23 mouse cellular contexts compared by ENCODE assay signal in the genomic region with DNA sequence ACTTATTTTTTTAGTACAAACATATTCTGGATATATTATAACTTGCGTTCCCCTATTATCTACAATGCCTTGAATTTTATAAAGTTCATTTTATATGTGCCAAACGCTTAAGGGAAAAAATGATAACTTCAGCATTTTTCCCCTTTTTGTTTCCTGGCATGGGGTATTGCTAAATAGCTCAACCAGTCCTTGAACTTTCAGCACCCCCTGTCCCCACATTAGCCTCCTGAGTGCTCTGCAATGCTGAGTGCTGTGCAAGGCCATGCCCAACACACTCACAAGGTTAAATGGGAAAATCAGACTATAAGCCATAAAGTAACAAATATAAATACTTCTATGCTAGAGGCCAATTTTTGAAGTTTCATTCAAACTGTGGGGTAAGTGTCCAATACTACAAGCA.
DNase-seq lines count a peak whose midpoint lies in the region; ATAC-seq lines count a peak whose summit lies in the region.
"Had no signal": no experiment of that assay in that cellular context is flagged by ENCODE, and none has a peak within 500 bp of the region (broad histone marks: within the 10 kb centered on the region; RNA-seq: fewer than 3 reads in every experiment).

No protein-coding gene starts in this region.

- peak; percentile 18 for DNase-seq in adrenal gland, postnatal 14 days
- DNase-seq in adrenal gland, adult 8-10 months = no peak
- peak; percentile 6 for DNase-seq in heart, adult 11 months
- no peak for DNase-seq in heart, adult 9 months (ENCODE audit: low spot score in 2 of 2)
- peak; percentile 74 for DNase-seq in midbrain, embryonic 11.5 days (ENCODE audit: low spot score, missing footprints)
- DNase-seq: adrenal gland, postnatal 25 days; B cell, adult 2 months; cerebellum, adult 11-12 months; cerebellum, adult 2 months; cerebellum, adult 9-10 months; cerebellum, postnatal 10 days; cerebellum, postnatal 25 days; forebrain, postnatal 0 days had no signal

- H3K9me3 ChIP-seq in midbrain, embryonic 11.5 days (ENCODE audit: control insufficient read depth, low read length) = no peaks in the 10 kb centered on the region
- no peaks in the 10 kb centered on the region for H3K9me3 ChIP-seq in midbrain, embryonic 16.5 days (replicated peaks; ENCODE audit: control insufficient read depth, low read length, poor library complexity, severe bottlenecking)
- H3K9me3 ChIP-seq: embryonic facial prominence, embryonic 10.5 days; embryonic facial prominence, embryonic 12.5 days; forebrain, embryonic 13.5 days; forebrain, embryonic 15.5 days; G1E had no signal

- no peak for ATAC-seq in midbrain, embryonic 11.5 days (ENCODE audit: low FRiP score)
- no peak for ATAC-seq in midbrain, embryonic 16.5 days
- ATAC-seq: activated CD4-positive, CD25-positive, alpha-beta regulatory T cell, adult 4 months; CD4-positive, CD25-positive, alpha-beta regulatory T cell, adult 4 months; forebrain, embryonic 13.5 days; forebrain, embryonic 15.5 days; Patski had no signal

- H3K27me3 ChIP-seq in midbrain, embryonic 11.5 days (ENCODE audit: control insufficient read depth, insufficient read depth, low read length) = no peaks in the 10 kb centered on the region
- H3K27me3 ChIP-seq in midbrain, embryonic 16.5 days (ENCODE audit: control insufficient read depth, insufficient read depth, low read depth, low read length) = no peaks in the 10 kb centered on the region
- H3K27me3 ChIP-seq: CH12.LX; embryonic facial prominence, embryonic 12.5 days; forebrain, embryonic 13.5 days; forebrain, embryonic 15.5 days; Patski had no signal

- H3K36me3 ChIP-seq in midbrain, embryonic 11.5 days (ENCODE audit: control insufficient read depth, insufficient read depth, low read length) = no peaks in the 10 kb centered on the region; the same call in 1 of the 2 replicates
- H3K36me3 ChIP-seq in midbrain, embryonic 16.5 days (ENCODE audit: control insufficient read depth, insufficient read depth, low read length) = 0 out of 2 replicates have a peak, but pooled peaks cover 8% of the 10 kb centered on the region

- WGBS in midbrain, embryonic 11.5 days = 96% methylated on average over 2 of the region's 2 CpGs
- WGBS in midbrain, embryonic 16.5 days = 98% methylated on average over 2 of the region's 2 CpGs

- H3K4me3 ChIP-seq in midbrain, embryonic 11.5 days (ENCODE audit: low read depth, low read length) = no peak overlapping the region
- H3K4me3 ChIP-seq in midbrain, embryonic 16.5 days (ENCODE audit: low read depth, low read length) = no peak overlapping the region
- H3K4me3 ChIP-seq: embryonic facial prominence, embryonic 10.5 days; embryonic facial prominence, embryonic 12.5 days; forebrain, embryonic 13.5 days; forebrain, embryonic 15.5 days had no signal

- no peaks in the 10 kb centered on the region for H3K4me1 ChIP-seq in midbrain, embryonic 11.5 days (ENCODE audit: control insufficient read depth, insufficient read depth, low read length)
- no peaks in the 10 kb centered on the region for H3K4me1 ChIP-seq in midbrain, embryonic 16.5 days (ENCODE audit: control insufficient read depth, insufficient read depth, low read length)
- H3K4me1 ChIP-seq: embryonic facial prominence, embryonic 10.5 days; embryonic facial prominence, embryonic 12.5 days; forebrain, embryonic 13.5 days; forebrain, embryonic 15.5 days had no signal

- H3K9ac ChIP-seq in midbrain, embryonic 11.5 days (ENCODE audit: low read length) = no peak overlapping the region
- H3K9ac ChIP-seq in midbrain, embryonic 16.5 days (ENCODE audit: low read depth, low read length) = no peak overlapping the region
- H3K9ac ChIP-seq: embryonic facial prominence, embryonic 12.5 days; forebrain, embryonic 13.5 days; forebrain, embryonic 15.5 days; forebrain, postnatal 0 days had no signal

- H3K4me2 ChIP-seq in midbrain, embryonic 11.5 days = no peak overlapping the region
- no peak overlapping the region for H3K4me2 ChIP-seq in midbrain, embryonic 16.5 days (ENCODE audit: low read length)
- H3K4me2 ChIP-seq: embryonic facial prominence, embryonic 12.5 days; forebrain, embryonic 13.5 days; forebrain, embryonic 15.5 days had no signal

- no peak overlapping the region for H3K27ac ChIP-seq in midbrain, embryonic 11.5 days (ENCODE audit: low read depth, low read length)
- no peak overlapping the region for H3K27ac ChIP-seq in midbrain, embryonic 16.5 days (ENCODE audit: low read length)
- H3K27ac ChIP-seq: embryonic facial prominence, embryonic 10.5 days; embryonic facial prominence, embryonic 12.5 days; forebrain, embryonic 13.5 days; forebrain, embryonic 15.5 days had no signal

Comparison
In these comparisons a context has a peak if more than half of its experiments do, and no peak if none do; other contexts are left out.
1. DNase-seq: peak in adrenal gland, postnatal 14 days (single experiment), heart, adult 11 months (single experiment) and midbrain, embryonic 11.5 days (single experiment); none in adrenal gland, adult 8-10 months (single experiment) and heart, adult 9 months (0 of 2).